Mouse (Mus musculus): ENCODE measurements around the gene Slc35a1. TPM values are rescaled to one million over a fixed set of nuclear protein-coding genes. Genes with fewer than 3 reads are reported as not detected.
"Not testable (repeated sequence)": the region's sequence is repeated elsewhere in the genome, so short reads cannot be mapped to it uniquely, and the experiment has no call there.

Gene Slc35a1
- total RNA-seq (2014; rRNA removed), result 19.8 and 22.2 TPM in 2 replicates
- polyA plus RNA-seq (2015; fragmentation: Nextera tagmentation; extraction: Ambion mirVana), result 32.9 and 35.7 TPM in 2 replicates

DNA sequence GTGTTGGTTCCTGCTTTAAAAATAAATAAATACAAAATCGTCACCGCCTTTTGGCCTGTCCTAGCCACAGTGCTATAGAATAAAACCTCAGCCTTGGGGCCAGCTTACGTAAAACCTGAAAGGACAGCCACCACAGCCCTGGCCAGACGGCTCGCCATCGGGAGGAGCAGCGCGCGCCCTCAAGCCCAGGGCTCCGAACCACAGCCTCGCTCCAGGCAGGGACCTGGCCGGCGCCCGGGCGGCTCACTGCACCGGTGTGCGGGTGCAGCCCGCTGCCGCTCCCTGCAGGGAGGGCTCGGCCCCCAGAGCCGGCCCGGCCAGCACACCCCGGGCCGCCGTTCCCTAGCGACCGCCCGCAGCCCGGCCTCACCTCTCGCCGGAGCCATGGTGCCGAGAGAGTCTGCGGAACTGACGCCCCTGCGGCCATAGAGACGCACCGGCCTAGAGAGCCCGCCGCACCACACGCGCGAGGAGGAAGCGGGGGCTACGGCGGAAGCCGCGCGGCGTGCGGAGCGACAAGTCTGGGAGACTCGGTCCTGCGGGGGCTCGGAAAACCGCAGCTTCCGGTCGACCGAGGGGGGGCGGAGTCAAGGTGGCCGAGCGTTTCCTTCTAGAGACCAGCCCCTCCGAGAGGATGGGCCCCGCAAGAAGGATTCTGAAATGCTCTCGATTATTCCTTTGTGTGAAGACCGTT is at the start of gene Slc35a1:
Slc35a1 (minus strand) TSS at position 565 of the 694 bp plus-strand sequence.
- H3K4me1 ChIP-seq (ENCODE audit: insufficient read depth, low read length), result no peaks in the 10 kb centered on the region
- peak within 1 kb of the TSS; percentile 96 for H3K4me3 ChIP-seq (ENCODE audit: low read depth, low read length)
- no peaks in the 10 kb centered on the region; the same call in 1 of the 2 replicates for H3K36me3 ChIP-seq (ENCODE audit: insufficient read depth, low read length)
- no peak; the same call in 1 of the 2 replicates for TF ChIP-seq CTCF (IDR thresholded peaks at IDR 0.05)
- DNase-seq (ENCODE audit: low spot score) (peak; percentile 96), ATAC-seq (ENCODE audit: low FRiP score) (peak; percentile 98)
- under 1% methylated on average over 64 of the region's 65 CpGs for WGBS
- peak within 1 kb of the TSS; percentile 83 for H3K9ac ChIP-seq (replicated peaks; ENCODE audit: low read length, poor library complexity, severe bottlenecking)
- no peaks in the 10 kb centered on the region for H3K9me3 ChIP-seq (ENCODE audit: low read length)
- no peaks in the 10 kb centered on the region for H3K27me3 ChIP-seq (ENCODE audit: insufficient read depth, low read length)
- H3K4me2 ChIP-seq (ENCODE audit: low read depth, low read length, poor library complexity, severe bottlenecking), result peak within 1 kb of the TSS; percentile 50
- H3K27ac ChIP-seq (ENCODE audit: low read depth, low read length), result peak within 1 kb of the TSS; percentile 91

DNA sequence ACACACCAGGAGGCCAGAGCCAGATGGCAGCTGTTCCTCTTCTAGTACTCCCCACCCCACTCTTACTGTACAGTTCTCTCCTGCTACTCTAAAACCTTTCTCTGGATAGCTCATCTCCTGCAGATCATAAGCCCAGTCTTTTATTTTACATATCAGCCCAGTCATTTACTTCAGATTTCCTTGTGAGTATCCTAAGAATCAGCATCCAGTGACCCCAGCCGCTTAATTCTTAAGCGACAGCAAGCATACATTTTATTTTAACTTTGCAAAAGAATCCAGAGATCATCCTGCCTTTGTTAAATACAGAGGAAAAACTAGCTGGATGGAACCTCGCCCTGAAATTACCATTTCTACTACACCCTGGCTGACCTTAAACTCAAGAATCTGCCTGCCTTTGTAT is 47.2 kb upstream of the Slc35a1 start:
- H3K36me3 ChIP-seq (ENCODE audit: insufficient read depth, low read length), result no peaks in the 10 kb centered on the region
- WGBS, result 73% methylated on average over 3 of the region's 3 CpGs
- DNase-seq (ENCODE audit: low spot score), result no peak
- TF ChIP-seq CTCF (IDR thresholded peaks at IDR 0.05), result no peak
- no peaks in the 10 kb centered on the region for H3K9me3 ChIP-seq (ENCODE audit: low read length)
- H3K27me3 ChIP-seq (ENCODE audit: insufficient read depth, low read length), result no peaks in the 10 kb centered on the region
- no peaks in the 10 kb centered on the region; the same call in 1 of the 2 replicates for H3K4me1 ChIP-seq (ENCODE audit: insufficient read depth, low read length)
- no peak overlapping the region for H3K9ac ChIP-seq (replicated peaks; ENCODE audit: low read length, poor library complexity, severe bottlenecking)
- ATAC-seq (ENCODE audit: low FRiP score), result no peak
- H3K4me3 ChIP-seq (ENCODE audit: low read depth, low read length), result no peak overlapping the region
- H3K27ac ChIP-seq (ENCODE audit: low read depth, low read length), result no peak overlapping the region
- H3K4me2 ChIP-seq (ENCODE audit: low read depth, low read length, poor library complexity, severe bottlenecking), result no peak overlapping the region

DNA sequence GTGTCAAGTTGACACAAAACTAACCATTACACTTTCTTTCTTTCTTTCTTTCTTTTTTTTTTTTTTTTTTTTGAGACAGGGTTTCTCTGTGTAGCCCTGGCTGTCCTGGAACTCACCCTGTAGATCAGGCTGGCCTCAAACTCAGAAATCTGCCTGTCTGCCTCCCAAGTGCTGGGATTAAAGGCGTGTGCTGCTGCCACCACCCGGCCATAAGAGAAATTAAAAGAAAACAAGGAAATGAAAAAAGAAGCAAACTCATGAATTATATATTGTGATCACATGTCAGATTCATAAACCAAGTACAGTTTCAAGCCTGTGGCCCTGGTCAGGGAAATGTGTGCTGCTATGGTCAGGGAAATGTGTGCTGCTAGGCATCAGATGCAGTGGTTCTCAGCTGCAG is 46.2 kb upstream of the Slc35a1 start:
- not testable (repeated sequence) for H3K4me3 ChIP-seq (ENCODE audit: low read depth, low read length); ATAC-seq (ENCODE audit: low FRiP score); H3K9ac ChIP-seq (replicated peaks; ENCODE audit: low read length, poor library complexity, severe bottlenecking); H3K36me3 ChIP-seq (ENCODE audit: insufficient read depth, low read length); H3K27ac ChIP-seq (ENCODE audit: low read depth, low read length); H3K4me1 ChIP-seq (ENCODE audit: insufficient read depth, low read length); DNase-seq (ENCODE audit: low spot score); H3K4me2 ChIP-seq (ENCODE audit: low read depth, low read length, poor library complexity, severe bottlenecking); H3K9me3 ChIP-seq (ENCODE audit: low read length); H3K27me3 ChIP-seq (ENCODE audit: insufficient read depth, low read length)
- TF ChIP-seq CTCF (IDR thresholded peaks at IDR 0.05), result peak; percentile 42
- WGBS, result 37% methylated on average over 2 of the region's 2 CpGs

DNA sequence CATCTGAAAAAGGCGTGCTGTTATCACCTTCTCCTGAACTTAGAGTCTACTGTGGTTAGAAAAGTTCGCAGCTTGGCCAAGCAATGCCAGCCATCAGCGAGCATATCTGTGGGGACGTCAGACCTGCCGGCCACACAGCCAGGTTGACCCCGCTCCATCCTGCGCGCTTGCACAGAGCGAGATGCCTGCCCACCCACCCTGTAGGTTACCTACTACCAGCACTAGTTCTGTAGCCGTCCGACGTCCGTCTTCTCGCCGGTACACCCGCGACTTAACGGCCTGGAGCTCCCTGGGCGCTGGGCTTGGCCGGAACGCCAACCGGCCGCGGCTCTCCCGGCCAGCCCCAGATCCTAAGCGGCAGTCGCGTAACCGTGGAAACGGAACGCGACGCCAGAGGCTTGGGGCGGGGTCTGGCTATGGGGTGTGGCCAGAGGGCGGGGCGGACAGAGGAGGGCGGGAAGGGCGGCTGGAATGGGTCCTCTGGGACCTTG is 42.7 kb upstream of the Slc35a1 start, which contains the start of gene Cfap206:
Cfap206 (minus strand) TSS at position 356 of the 491 bp plus-strand sequence.
- under 1% methylated on average over 38 of the region's 38 CpGs for WGBS
- Histone ChIP-seq H3K36me3 (ENCODE audit: insufficient read depth, low read length) (no peaks in the 10 kb centered on the region), H3K4me2 (ENCODE audit: low read depth, low read length, poor library complexity, severe bottlenecking) (peak within 1 kb of the TSS; percentile 91), H3K27me3 (ENCODE audit: insufficient read depth, low read length) (no peaks in the 10 kb centered on the region), H3K9me3 (ENCODE audit: low read length) (no peaks in the 10 kb centered on the region), H3K27ac (ENCODE audit: low read depth, low read length) (no peak within 1 kb of the TSS), H3K9ac (replicated peaks; ENCODE audit: low read length, poor library complexity, severe bottlenecking) (peak within 1 kb of the TSS; percentile 44), H3K4me3 (ENCODE audit: low read depth, low read length) (peak within 1 kb of the TSS; percentile 52), H3K4me1 (ENCODE audit: insufficient read depth, low read length) (no peaks in the 10 kb centered on the region; the same call in 1 of the 2 replicates)
- peak; percentile 77 for ATAC-seq (ENCODE audit: low FRiP score)
- TF ChIP-seq CTCF (IDR thresholded peaks at IDR 0.05), result no peak
- DNase-seq (ENCODE audit: low spot score), result peak; percentile 60

DNA sequence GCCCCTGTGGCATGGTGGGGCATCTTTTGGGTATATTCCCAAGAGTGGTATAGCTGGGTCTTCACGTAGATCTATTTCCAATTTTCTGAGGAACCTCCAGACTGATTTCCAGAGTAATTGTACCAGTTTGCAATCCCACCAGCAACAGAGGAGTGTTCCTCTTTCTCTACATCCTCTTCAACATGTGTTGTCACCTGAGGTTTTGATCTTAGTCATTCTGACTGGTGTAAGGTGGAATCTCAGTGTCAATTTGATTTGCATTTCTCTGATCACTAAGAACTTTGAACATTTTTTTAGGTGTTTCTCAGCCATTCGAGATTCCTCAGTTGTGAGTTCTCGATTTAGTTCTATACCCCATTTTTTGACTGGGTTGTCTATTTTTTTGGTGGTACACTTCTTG is 38.5 kb upstream of the Slc35a1 start:
- H3K4me1 ChIP-seq (ENCODE audit: insufficient read depth, low read length); DNase-seq (ENCODE audit: low spot score); H3K4me2 ChIP-seq (ENCODE audit: low read depth, low read length, poor library complexity, severe bottlenecking); H3K9me3 ChIP-seq (ENCODE audit: low read length); H3K27ac ChIP-seq (ENCODE audit: low read depth, low read length); H3K4me3 ChIP-seq (ENCODE audit: low read depth, low read length); ATAC-seq (ENCODE audit: low FRiP score); H3K9ac ChIP-seq (replicated peaks; ENCODE audit: low read length, poor library complexity, severe bottlenecking); H3K36me3 ChIP-seq (ENCODE audit: insufficient read depth, low read length); H3K27me3 ChIP-seq (ENCODE audit: insufficient read depth, low read length): not testable (repeated sequence)
- 95% methylated on average over 3 of the region's 3 CpGs for WGBS

DNA sequence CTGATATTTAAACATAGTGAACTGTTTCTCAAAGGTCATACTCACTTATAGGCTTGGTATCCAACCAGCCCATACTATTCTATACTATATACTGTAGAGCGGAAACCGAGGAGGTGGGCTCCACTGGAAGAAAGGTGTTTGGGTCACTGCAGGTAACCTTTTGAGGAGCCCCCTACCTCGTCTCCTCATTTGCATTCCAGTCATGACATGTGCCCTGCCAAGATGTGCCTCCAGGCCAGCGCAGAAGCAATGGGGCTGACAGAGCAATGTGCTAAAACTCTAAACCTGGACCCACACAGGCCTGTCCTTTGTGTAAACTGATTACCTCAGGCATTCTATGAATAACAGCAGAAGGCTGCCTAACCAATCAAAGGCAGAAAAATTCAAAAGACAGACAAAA is 37.1 kb upstream of the Slc35a1 start:
- ATAC-seq (ENCODE audit: low FRiP score) (no peak), DNase-seq (ENCODE audit: low spot score) (no peak)
- Histone ChIP-seq H3K4me3 (ENCODE audit: low read depth, low read length) (no peak overlapping the region), H3K27me3 (ENCODE audit: insufficient read depth, low read length) (no peaks in the 10 kb centered on the region), H3K36me3 (ENCODE audit: insufficient read depth, low read length) (no peaks in the 10 kb centered on the region), H3K9me3 (ENCODE audit: low read length) (no peaks in the 10 kb centered on the region), H3K27ac (ENCODE audit: low read depth, low read length) (no peak overlapping the region), H3K9ac (replicated peaks; ENCODE audit: low read length, poor library complexity, severe bottlenecking) (no peak overlapping the region), H3K4me1 (ENCODE audit: insufficient read depth, low read length) (no peaks in the 10 kb centered on the region), H3K4me2 (ENCODE audit: low read depth, low read length, poor library complexity, severe bottlenecking) (no peak overlapping the region)
- no peak for TF ChIP-seq CTCF (IDR thresholded peaks at IDR 0.05)
- WGBS, result 64% methylated on average over 4 of the region's 4 CpGs

Measured in midbrain, postnatal 0 days (tissue).